Mouse (Mus musculus): ENCODE measurements around the gene Gm20532.

Gene Gm20532

DNA sequence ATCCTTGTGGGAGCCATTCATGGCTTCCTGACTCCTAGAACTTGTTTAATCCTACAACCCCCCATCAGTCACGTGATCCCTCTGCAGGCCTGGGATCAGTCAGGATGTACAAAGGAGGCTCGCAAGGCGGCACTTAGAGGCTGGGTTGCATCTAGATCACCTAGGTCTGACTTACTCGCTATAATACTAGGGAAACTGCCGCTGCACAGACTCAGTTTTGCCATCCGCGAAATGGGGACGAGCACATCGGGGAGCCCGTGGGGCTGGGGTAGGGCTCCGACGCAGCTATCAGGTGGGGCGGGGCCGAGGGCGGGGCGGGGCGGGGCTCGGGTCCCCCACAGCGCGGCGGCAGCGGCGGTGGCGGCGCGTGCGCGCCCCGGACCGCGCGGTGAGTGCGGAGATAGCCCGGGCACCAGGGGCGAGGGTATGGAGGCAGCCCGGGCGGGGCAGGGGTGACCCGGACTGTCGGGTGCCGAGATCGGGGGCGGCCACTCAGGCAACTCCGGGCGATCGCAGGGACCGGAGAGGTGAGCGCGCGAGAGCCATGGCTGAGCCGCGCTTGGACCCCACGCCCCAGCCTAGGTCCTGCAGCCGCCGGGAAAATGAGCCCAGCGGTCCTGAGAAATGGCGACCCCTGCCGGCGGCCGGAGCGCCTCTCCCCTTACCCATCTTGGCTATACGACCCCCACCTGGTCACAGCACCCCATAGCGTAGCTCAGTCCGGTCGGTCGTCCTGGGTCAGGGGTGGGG lies at the start of gene Gm20532:
TSS of gene Gm20532 (plus strand) at position 346 of the 750 bp plus-strand sequence.
- peak; percentile 42 to 67 for DNase-seq

- DNase-seq: no peak
These were observed 46.9 kb upstream of the Gm20532 start for GRCm38 (mm10) chr2:26539516-26539915.

GRCm38 (mm10) chr2:26540721-26541120 lies 45.7 kb upstream of the Gm20532 start:
- no peak for DNase-seq

- no peak for DNase-seq
These were observed 45.1 kb upstream of the Gm20532 start for GRCm38 (mm10) chr2:26541258-26541910.

- DNase-seq: peak in 1 of 2 experiments; percentile 16
These were observed 43.3 kb upstream of the Gm20532 start for GRCm38 (mm10) chr2:26543155-26543554.

GRCm38 (mm10) chr2:26543768-26544167 lies 42.7 kb upstream of the Gm20532 start:
- no peak for DNase-seq

DNA sequence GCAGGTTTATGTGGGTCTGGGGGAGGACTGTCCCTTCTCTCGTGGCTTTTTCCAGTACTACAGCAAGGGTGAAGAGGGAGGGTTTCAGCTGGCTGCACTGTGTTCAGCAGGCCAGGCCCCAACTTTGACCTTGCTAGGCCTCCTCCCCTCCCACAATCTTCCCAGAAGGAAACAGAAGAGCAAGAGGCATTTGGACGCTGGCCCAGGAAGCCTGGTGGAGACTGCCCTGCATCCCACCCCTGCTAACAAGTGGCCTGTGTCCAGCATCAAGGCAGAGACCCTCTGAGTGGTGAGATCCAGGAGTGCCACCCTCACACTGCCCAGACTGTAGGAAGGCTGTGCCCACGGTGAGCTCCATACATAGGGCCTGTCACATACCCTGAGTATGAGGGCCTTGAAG lies 42.2 kb upstream of the Gm20532 start:
- no peak for DNase-seq

- no peak for DNase-seq
These were observed 39.0 kb upstream of the Gm20532 start for GRCm38 (mm10) chr2:26547481-26547880.

DNA sequence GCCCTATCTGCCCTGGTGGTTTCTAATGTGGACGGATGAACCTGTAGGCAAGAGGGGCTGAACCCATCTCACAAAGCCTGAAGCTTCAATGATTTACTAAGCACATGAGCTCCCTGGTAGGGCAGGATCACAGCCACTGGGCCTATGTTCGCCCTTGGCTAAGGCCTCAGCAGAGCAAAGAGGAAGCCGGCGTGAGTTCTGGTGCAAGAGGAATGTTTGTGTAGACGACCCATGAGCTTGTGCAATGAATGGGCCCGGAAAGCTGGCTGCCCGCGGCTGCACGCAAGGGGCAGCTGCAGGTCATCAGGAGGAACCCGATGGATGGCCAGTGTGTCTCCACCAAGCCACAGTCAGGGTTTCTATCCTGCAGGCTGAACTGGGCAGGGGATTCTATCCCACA lies 36.6 kb upstream of the Gm20532 start:
- no peak for DNase-seq

DNA sequence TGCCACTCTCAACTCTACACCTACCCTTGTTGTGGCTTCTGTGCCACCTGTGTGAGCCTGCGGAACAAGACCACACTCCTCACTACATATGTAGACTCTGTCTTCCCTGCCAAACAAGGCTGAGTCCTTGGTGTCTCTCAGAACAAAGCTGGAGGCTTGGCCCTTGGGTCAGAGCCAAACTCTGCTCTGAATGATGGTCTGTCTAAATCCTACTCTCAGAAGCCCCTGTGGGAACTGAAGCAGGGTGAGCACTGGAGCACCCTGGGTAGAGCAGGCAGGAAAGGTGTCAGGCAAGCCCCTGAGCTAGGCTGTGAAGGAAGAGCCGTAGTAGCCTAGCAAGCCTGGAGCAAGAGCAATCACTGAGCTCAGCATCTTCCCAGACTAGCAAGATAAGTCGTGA lies 36.2 kb upstream of the Gm20532 start:
- DNase-seq: no peak

DNA sequence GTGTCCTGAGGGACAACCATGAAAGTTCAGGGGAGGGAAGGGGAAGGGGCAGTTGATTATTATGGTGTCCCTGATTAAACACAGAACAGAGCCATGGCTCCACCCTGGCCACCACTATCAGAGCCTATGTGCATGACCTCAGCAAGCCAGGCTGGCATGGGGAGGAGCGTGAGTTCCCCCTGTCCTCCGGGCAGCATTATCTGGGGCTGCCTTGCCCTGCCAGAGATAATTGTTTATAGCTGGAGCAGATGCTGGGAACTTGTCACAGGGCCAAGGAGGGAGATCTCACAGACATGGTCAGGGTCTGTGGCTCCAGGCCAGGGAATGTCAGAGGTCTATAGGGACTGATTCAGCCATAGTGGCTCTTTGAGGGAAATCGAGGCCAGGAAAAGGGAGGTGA lies 35.7 kb upstream of the Gm20532 start:
- DNase-seq: no peak

GRCm38 (mm10) chr2:26551446-26551845 lies 35.0 kb upstream of the Gm20532 start:
- no peak for DNase-seq

- DNase-seq: no peak
These were observed 34.4 kb upstream of the Gm20532 start for GRCm38 (mm10) chr2:26552066-26552465.

GRCm38 (mm10) chr2:26553904-26554303 lies 32.5 kb upstream of the Gm20532 start:
- DNase-seq: no peak

DNA sequence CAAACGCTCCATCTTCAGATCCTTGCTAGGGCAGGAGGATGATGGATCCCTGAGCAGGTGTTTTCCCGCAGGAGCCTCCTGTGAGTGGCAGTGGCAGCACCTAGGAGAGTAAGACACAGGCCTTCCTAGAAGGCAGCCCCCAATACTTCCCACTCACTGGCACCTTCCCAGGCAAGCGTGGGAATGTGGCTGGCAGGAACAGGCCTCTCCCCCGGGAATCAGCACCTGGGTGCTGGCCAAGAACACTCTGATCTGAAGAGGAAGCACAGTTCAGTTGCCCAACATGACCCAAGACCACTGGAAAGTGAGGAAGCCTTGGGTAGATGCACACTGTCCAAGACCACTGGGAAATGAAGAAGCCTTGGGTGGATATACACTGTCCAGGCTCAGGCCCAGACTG lies 31.4 kb upstream of the Gm20532 start:
- DNase-seq: no peak

DNA sequence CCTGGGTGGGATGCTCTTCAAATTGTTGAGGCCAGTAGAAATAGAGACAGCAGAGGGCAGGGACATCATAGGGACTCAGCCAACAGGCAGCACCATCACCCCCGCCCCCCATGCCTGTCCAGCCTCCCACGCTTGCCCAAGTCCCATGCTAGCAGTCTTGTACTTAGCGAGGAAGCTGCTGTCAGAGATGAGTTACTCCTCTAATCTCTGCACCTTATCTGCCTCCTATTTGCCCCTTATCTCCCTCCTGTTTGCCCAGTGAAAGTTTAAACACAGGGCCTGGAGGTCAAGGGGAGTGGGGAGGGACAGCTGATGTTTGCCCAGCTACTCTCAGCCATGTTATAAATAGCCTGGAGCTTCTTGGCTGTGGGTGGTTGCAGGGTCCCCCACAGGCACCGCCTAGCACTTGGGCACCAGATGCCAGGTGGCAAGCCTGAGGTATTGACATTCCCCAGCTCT lies 29.9 kb upstream of the Gm20532 start:
- DNase-seq: no peak

DNA sequence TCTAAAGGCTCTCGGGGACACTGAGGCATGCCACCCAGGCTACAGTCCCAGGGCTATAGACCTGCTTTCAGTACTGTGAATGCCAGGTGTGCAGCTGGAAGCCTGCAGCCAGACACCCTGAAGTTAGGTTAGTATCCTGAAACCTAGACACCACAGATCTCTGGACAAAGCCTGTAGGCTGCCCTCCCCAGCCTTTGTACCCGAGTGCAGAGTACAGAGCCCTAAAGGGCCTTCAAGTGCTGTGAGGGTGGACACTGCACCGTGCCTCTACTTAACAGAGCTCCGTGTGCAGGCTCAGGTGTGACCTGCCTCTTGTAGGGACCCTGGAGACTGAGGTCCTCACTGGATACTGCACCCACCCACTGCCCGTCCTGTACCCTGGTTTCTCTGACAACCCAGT lies 25.9 kb upstream of the Gm20532 start:
- no peak for DNase-seq

- no peak for DNase-seq
These were observed 25.0 kb upstream of the Gm20532 start for GRCm38 (mm10) chr2:26561351-26562016.

DNA sequence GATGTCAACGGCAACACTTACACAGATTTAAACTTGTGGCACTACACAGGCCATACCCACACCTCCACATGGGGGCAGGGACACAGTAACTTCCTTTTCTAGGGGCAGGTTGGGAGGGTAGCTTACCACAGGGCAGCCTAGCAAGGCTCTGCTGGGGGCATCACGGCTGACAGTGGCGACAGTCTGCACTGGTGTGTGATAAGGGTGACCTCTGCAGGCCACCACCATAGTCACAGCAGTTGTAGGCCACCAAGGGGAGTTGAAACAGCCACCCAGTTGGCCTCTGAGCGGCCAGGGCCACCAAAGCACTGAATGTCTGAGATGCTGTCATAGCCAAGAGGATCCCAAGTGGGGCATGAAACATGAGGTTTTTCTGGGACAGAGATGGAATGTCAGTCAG lies 20.2 kb upstream of the Gm20532 start:
- DNase-seq: peak; percentile 58 to 65

DNA sequence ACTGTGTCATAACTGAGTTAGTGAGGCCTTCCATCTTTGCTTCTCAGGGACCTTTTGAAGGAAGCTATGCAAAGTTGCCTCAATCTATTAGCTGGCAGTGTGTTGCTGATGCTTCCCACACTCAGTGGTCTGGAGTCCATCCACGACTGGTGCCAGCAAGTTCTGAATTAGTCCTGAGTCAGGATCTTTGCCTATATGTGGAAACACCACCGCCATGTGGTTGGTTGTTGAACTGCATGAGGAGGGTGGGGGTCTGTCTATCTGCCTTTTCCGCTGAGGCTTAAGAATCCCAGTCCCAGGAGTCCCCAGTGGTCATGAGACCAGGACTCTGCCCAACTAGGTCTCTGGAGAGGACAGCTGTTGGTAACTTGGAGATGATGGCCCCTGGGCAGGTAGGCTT lies 16.4 kb upstream of the Gm20532 start:
- DNase-seq: peak in 1 of 2 experiments; percentile 48

DNA sequence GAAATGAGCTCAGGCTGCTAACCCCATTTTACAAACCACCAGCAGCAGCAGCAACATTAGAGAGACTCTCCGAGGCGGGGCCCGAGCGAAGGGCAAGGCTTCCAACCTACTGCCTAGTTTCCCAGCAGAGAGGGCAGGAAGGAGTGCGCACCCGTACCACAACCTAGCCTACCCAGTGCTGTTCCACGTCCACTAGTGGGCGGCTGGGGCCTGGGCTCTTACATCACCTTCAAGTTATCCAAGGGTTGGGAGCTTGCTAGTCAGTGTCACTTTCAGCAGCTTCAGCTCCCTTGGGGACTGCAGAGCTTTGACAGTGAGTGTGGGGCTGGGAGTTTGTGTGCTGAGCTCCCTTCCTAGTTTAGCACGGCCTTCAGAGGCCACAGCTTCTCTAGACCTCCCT lies 15.0 kb upstream of the Gm20532 start:
- no peak for DNase-seq

- DNase-seq: no peak
These were observed 14.6 kb upstream of the Gm20532 start for GRCm38 (mm10) chr2:26571826-26572225.

DNA sequence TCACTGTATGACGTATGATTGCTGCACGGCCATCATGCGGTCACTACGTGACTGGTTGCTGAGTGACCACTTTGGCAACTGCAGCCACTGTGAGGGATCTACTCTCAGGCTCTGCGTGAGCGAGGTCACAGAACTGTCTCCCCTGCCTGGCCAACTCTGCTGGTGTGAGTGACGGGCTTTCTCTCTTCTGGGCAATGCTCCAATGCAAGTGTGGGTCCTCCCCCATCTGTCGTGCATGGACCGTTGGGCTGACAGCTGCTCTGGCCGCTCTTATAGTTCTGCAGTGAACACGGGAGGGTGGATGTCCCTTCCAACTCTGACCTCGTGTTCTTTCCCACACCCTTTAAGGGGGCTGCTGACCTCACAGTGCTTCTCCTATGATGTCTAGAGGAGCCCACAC lies 13.0 kb upstream of the Gm20532 start:
- no peak for DNase-seq

GRCm38 (mm10) chr2:26573807-26574206 lies 12.6 kb upstream of the Gm20532 start:
- DNase-seq: no peak
